Mouse (Mus musculus): ENCODE results near the gene Cd209g. TPM values are rescaled to one million over a fixed set of nuclear protein-coding genes. Genes with fewer than 3 reads are reported as not detected.
A peak's percentile ranks its signal among the peaks of the same experiment; 100 is the strongest.

Gene Cd209g
- total and polyA plus RNA-seq, 3 experiments = 0.05 TPM; not detected in 2

DNA sequence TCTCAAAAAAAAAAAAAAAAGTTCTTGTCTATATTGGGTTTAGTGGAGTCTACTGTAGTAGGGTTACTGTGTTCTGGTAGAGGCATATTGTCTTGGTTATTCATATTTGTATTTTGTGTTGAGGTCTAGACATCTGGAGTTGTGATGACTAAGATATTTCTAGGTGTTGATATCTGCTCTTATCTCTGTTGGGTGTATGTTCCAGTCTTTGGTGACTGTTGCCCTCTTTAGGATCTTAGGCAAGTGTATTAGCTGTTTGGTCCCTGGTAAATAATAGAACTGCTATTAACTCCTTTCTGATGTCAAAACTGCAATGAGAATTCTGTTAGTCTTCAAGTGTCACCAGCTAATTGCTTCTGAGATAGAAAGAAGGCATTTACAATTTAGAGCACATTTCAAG, 21.0 kb downstream of the Cd209g start:
- Histone ChIP-seq H3K4me3 (ENCODE audit: low read depth, low read length) (no peak overlapping the region), H3K4me1 (ENCODE audit: insufficient read depth, low read depth, low read length) (no peaks in the 10 kb centered on the region), H3K36me3 (replicated peaks) (no peaks in the 10 kb centered on the region), H3K9me3 (replicated peaks) (no peaks in the 10 kb centered on the region), H3K27me3 (ENCODE audit: insufficient read depth, low read length) (0 out of 2 replicates have a peak, but pooled peaks cover 2% of the 10 kb centered on the region)
- DNase-seq (ENCODE audit: low spot score) (no peak), ATAC-seq (ENCODE audit: extremely low read depth, insufficient number of reproducible peaks, low FRiP score, poor library complexity, severe bottlenecking) (no peak)
- TF ChIP-seq GATA2 (IDR thresholded peaks at IDR 0.05; ENCODE audit: borderline replicate concordance, low read depth, low read length) (no peak), CTCF (IDR thresholded peaks at IDR 0.05; ENCODE audit: low read depth, low read length) (no peak), GATA1 (IDR thresholded peaks at IDR 0.05; ENCODE audit: borderline replicate concordance, low read length) (no peak), TAL1 (conservative IDR thresholded peaks at IDR 0.05; ENCODE audit: low read depth, low read length) (no peak), POLR2AphosphoS5 (IDR thresholded peaks at IDR 0.05; ENCODE audit: insufficient replicate concordance, low read depth, low read length) (no peak)

- DNase-seq (ENCODE audit: low spot score) (no peak), ATAC-seq (ENCODE audit: extremely low read depth, insufficient number of reproducible peaks, low FRiP score, poor library complexity, severe bottlenecking) (no peak)
- H3K4me3 ChIP-seq (ENCODE audit: low read depth, low read length) = no peak overlapping the region
- H3K9me3 ChIP-seq (replicated peaks) = no peaks in the 10 kb centered on the region
- H3K36me3 ChIP-seq (replicated peaks) = no peaks in the 10 kb centered on the region
- H3K27me3 ChIP-seq (ENCODE audit: insufficient read depth, low read length) = peaks cover 9% of the 10 kb centered on the region
- TF ChIP-seq GATA2 (IDR thresholded peaks at IDR 0.05; ENCODE audit: borderline replicate concordance, low read depth, low read length) = no peak
- no peak for TF ChIP-seq GATA1 (IDR thresholded peaks at IDR 0.05; ENCODE audit: borderline replicate concordance, low read length)
- TF ChIP-seq POLR2AphosphoS5 (IDR thresholded peaks at IDR 0.05; ENCODE audit: insufficient replicate concordance, low read depth, low read length) = no peak
- no peak for TF ChIP-seq CTCF (IDR thresholded peaks at IDR 0.05; ENCODE audit: low read depth, low read length)
- no peak for TF ChIP-seq TAL1 (conservative IDR thresholded peaks at IDR 0.05; ENCODE audit: low read depth, low read length)
- H3K4me1 ChIP-seq (ENCODE audit: insufficient read depth, low read depth, low read length) = peaks cover 10% of the 10 kb centered on the region
Measured at GRCm38 (mm10) chr8:4162786-4163185, 28.9 kb downstream of the Cd209g start.

DNA sequence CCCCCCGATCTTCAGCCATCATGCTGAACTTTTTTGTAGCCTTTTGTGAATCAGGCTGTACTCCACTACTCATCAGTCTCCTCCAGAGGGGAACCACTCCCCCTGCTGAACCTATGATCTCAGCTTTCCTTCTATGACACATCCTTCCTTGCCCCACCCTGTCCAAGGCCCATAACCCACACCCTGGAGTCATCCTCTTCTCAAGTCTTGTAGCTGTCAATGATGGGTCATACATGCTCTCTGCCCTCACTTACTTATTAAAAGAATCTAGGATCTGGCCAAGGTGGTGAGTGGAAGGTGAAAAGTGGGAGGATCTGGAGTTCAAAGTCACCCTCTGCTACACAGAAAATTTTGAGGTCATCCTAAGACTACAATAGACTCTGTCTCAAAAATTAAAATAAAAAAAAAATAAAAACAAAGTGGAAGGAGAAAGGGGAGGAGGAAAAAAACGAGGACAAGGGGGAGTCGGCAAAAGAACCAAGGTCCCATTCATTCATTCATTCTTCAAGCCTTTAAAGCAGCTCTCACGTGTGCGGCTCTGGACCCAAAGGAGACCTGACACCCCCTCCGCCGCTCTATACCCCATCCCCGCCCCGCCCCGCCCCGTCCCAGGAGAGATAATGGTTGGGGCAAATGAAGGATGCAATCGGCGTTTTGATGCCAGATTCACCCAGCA, 31.4 kb downstream of the Cd209g start:
- H3K27me3 ChIP-seq (ENCODE audit: insufficient read depth, low read length) = peaks cover 7% of the 10 kb centered on the region
- H3K4me1 ChIP-seq (ENCODE audit: insufficient read depth, low read depth, low read length) = peaks cover 10% of the 10 kb centered on the region
- DNase-seq (ENCODE audit: low spot score) (no peak), ATAC-seq (ENCODE audit: extremely low read depth, insufficient number of reproducible peaks, low FRiP score, poor library complexity, severe bottlenecking) (no peak)
- no peaks in the 10 kb centered on the region for H3K36me3 ChIP-seq (replicated peaks)
- peak overlapping the region; percentile 81 for H3K4me3 ChIP-seq (ENCODE audit: low read depth, low read length)
- H3K9me3 ChIP-seq (replicated peaks) = no peaks in the 10 kb centered on the region
- TF ChIP-seq TAL1 (conservative IDR thresholded peaks at IDR 0.05; ENCODE audit: low read depth, low read length) (no peak), CTCF (IDR thresholded peaks at IDR 0.05; ENCODE audit: low read depth, low read length) (no peak)

DNA sequence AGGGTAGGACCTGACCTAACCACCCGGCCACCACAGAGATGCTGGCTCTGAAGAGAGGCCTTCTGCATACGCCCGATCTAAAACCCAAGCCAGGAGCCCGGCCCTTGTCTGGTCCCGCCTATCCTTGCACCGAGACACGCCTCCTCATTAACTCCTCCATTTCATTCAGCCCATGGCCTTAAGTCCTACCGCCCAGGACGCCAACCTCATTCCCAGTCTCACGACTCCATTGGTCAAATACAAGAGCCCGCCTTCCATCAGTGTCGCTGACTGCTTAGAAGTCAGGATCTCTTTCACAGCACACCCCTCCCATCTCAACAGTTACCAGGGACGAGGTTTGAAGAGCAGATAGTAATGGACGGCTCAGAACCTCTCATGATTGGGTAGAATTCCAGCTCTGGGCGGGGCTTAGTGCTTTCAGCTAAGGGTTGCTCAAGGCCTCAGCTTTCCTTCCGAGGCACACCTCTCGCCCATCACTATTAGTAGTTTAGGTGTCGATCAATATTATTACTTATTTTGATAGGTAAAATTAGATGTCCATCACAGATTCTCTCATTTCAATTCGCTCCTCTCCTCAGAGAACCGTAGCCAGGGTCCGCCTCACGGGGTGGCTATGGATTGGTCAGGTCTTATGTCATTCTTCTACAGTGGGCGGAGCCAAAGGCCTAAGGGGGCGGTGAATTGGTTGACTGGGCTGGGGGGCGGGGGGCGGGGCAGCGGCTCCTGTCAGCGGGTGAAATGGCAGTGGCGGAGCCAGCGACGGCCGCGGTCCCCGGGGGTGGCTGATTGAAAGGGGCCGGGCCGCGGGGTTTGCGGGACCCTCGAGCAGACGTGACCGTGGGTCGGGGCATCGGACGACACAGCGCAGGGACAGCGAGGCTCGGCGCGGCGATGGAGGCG, 32.2 kb downstream of the Cd209g start, which contains the start of gene Evi5l:
Evi5l (plus strand) TSS at position 716 of the 900 bp plus-strand sequence.
- Histone ChIP-seq H3K36me3 (replicated peaks) (no peaks in the 10 kb centered on the region), H3K27me3 (ENCODE audit: insufficient read depth, low read length) (peaks cover 7% of the 10 kb centered on the region), H3K4me1 (ENCODE audit: insufficient read depth, low read depth, low read length) (peaks cover 10% of the 10 kb centered on the region), H3K9me3 (replicated peaks) (no peaks in the 10 kb centered on the region), H3K4me3 (ENCODE audit: low read depth, low read length) (peak within 1 kb of the TSS; percentile 81)
- ATAC-seq (ENCODE audit: extremely low read depth, insufficient number of reproducible peaks, low FRiP score, poor library complexity, severe bottlenecking) (peak; percentile 91), DNase-seq (ENCODE audit: low spot score) (peak; percentile 96)
- TF ChIP-seq TAL1 (conservative IDR thresholded peaks at IDR 0.05; ENCODE audit: low read depth, low read length) = no peak
- TF ChIP-seq POLR2AphosphoS5 (IDR thresholded peaks at IDR 0.05; ENCODE audit: insufficient replicate concordance, low read depth, low read length) = no peak
- no peak for TF ChIP-seq GATA2 (IDR thresholded peaks at IDR 0.05; ENCODE audit: borderline replicate concordance, low read depth, low read length)
- no peak for TF ChIP-seq CTCF (IDR thresholded peaks at IDR 0.05; ENCODE audit: low read depth, low read length)
- no peak for TF ChIP-seq GATA1 (IDR thresholded peaks at IDR 0.05; ENCODE audit: borderline replicate concordance, low read length)

GRCm38 (mm10) chr8:4166881-4167525, 33.1 kb downstream of the Cd209g start:
- Histone ChIP-seq H3K36me3 (replicated peaks) (no peaks in the 10 kb centered on the region), H3K4me1 (ENCODE audit: insufficient read depth, low read depth, low read length) (peaks cover 10% of the 10 kb centered on the region), H3K4me3 (ENCODE audit: low read depth, low read length) (peak overlapping the region; percentile 81), H3K9me3 (replicated peaks) (no peaks in the 10 kb centered on the region), H3K27me3 (ENCODE audit: insufficient read depth, low read length) (peaks cover 7% of the 10 kb centered on the region; the same call in 1 of the 2 replicates)
- TF ChIP-seq GATA2 (IDR thresholded peaks at IDR 0.05; ENCODE audit: borderline replicate concordance, low read depth, low read length) (no peak), CTCF (IDR thresholded peaks at IDR 0.05; ENCODE audit: low read depth, low read length) (no peak), GATA1 (IDR thresholded peaks at IDR 0.05; ENCODE audit: borderline replicate concordance, low read length) (no peak), POLR2AphosphoS5 (IDR thresholded peaks at IDR 0.05; ENCODE audit: insufficient replicate concordance, low read depth, low read length) (no peak), TAL1 (conservative IDR thresholded peaks at IDR 0.05; ENCODE audit: low read depth, low read length) (no peak)
- DNase-seq (ENCODE audit: low spot score) (no peak), ATAC-seq (ENCODE audit: extremely low read depth, insufficient number of reproducible peaks, low FRiP score, poor library complexity, severe bottlenecking) (no peak)

DNA sequence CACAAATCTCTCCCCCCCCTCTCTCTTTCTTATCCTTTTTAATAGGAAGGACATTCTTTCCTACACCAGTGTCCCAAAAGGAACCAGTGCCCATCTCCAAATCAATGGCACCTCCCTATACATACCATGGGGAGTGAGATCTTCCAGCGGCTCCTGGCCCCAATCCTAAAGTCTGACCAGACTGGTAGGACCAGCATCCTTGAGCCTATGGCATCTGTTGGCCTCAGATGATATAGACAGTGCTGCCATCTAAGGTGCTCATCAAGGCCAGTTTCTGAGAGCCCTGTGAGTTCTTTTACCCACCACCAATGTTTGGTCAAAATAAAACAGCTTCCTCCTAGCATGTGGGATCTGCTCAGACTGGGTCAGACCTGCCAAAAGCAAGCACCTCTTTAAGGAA, 34.0 kb downstream of the Cd209g start:
- 0 out of 2 replicates have a peak, but pooled peaks cover 4% of the 10 kb centered on the region for H3K27me3 ChIP-seq (ENCODE audit: insufficient read depth, low read length)
- H3K36me3 ChIP-seq (replicated peaks) = no peaks in the 10 kb centered on the region
- TF ChIP-seq TAL1 (conservative IDR thresholded peaks at IDR 0.05; ENCODE audit: low read depth, low read length) (no peak), GATA1 (IDR thresholded peaks at IDR 0.05; ENCODE audit: borderline replicate concordance, low read length) (no peak)
- no peak overlapping the region for H3K4me3 ChIP-seq (ENCODE audit: low read depth, low read length)
- ATAC-seq (ENCODE audit: extremely low read depth, insufficient number of reproducible peaks, low FRiP score, poor library complexity, severe bottlenecking) (no peak), DNase-seq (ENCODE audit: low spot score) (no peak)
- H3K4me1 ChIP-seq (ENCODE audit: insufficient read depth, low read depth, low read length) = peaks cover 10% of the 10 kb centered on the region
- no peaks in the 10 kb centered on the region for H3K9me3 ChIP-seq (replicated peaks)

All from G1E (cell line).